Mouse (Mus musculus): ENCODE measurements at regions not wholly inside any gene's neighbourhood (a gene's known extent, or its start where the extent isn't known, plus 50 kb on each side); places are given as distances from the start of the nearest gene placed in this dataset.

DNA sequence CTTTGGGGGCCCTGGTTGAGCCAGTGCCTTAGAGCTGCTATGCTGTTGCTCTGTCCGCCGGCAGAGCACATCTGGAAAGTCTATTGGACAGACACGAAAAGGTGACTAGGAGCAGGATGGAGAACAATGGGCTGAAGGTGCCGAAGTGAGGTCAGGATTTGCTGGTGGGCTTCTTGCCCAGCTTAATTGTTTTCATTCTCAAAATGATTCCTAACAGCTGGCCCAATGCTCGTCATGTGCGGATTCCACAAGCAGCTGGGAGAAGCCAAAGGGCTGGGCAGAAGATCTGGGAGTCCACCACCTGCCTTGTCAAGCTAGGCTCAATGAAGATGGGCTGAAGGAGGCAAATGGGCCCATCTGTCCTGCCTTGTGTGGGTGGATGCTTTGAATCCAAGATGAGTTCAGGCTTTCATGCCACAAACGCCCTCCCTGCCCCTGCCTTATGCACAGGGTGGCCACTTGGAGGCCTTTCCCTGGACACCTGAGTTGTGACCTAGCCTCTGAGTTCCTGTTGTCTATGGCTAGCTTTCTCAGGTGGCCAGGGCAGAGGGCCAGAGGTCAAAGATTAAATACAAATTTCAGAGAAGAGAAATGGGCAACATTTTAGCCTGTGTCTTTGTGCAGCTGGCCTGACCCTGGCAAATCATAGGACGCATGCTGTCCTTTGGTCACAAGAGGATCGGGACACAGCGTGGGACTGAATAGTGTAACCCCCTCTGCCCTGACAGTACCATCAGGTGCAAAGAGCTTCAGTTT is 95.9 kb downstream of the Snx19 start:
- WGBS, result 79% methylated on average over 10 of the region's 10 CpGs
- no peak for ATAC-seq
- H3K9ac ChIP-seq (replicated peaks), result no peak overlapping the region

DNA sequence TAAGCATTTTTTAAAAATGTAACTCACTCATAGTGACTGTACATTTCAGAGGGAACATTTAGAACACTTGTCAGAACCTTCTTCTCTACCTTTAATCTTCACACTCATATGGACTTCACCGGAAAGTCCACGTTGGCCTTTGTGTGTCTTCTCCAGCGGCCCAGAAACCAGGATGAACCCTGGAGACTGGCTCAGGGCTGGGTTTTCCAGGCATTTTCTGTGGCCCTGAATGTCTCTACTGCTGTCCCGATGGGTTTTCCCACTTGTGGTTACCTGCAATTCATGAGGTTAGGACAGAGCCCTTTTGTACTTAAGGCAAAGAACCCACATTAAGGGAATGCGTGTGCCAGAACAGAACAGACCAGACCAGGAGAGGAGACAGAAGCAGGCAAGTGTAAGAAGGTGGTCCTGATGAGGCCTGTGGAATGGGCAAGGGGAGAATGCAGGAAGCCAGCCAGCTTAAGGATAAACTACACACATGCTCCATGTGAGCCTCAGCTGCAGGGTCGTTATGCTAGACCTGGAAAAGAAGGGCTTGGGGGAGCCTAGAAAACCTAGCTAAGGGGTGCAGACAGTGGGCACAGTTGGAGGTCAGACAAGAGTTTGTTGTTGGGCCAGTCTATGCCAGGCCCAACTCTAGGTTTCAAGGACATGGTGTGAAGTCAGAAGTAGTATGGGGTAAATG is 94.8 kb downstream of the Snx19 start:
- Histone ChIP-seq H3K36me3 (no peaks in the 10 kb centered on the region), H3K27me3 (no peaks in the 10 kb centered on the region), H3K4me1 (replicated peaks) (peaks cover 7% of the 10 kb centered on the region; the same call in 1 of the 2 replicates), H3K4me2 (replicated peaks) (no peak overlapping the region), H3K4me3 (replicated peaks) (no peak overlapping the region), H3K27ac (no peak overlapping the region), H3K9me3 (no peaks in the 10 kb centered on the region), H3K9ac (replicated peaks) (no peak overlapping the region)
- WGBS, result 91% methylated on average over 6 of the region's 6 CpGs
- no peak for ATAC-seq

More for the DNA sequence above, 95.9 kb downstream of the Snx19 start:
- H3K9me3 ChIP-seq, result no peaks in the 10 kb centered on the region
- no peaks in the 10 kb centered on the region for H3K27me3 ChIP-seq
- no peak overlapping the region for H3K27ac ChIP-seq
- no peaks in the 10 kb centered on the region for H3K36me3 ChIP-seq
- H3K4me1 ChIP-seq (replicated peaks), result peaks cover 7% of the 10 kb centered on the region; the same call in 1 of the 2 replicates
- H3K4me3 ChIP-seq (replicated peaks), result no peak overlapping the region
- H3K4me2 ChIP-seq (replicated peaks), result no peak overlapping the region

DNA sequence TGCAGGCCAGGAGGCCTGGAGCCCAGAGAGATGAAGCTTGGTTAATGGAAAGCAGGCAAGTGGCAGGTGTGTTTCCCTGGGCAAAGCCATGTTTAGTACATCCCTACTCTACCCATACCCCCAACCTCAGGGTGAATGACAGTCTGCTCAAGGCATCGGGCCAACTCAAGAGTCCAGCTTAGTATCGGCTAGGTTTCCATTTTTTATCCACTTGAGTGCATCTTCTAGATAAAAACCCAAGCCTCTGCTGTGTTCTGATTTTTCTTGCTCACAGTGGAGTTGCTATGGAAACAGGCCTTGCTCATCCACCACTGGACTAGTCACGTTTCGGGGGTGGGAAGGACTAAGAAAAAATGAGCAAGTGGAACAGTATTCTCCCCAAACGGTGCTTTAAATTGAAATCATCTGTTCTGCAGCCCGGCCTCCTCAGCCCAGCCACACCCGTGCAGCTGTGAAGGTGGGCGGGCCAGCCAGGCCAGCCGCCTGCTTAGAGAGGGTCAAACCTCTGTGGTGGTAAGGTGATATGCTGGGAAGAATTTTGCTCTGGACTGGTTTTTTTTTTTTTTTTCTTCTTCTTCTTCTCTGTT is 94.0 kb downstream of the Snx19 start:
- peak; percentile 81 for ATAC-seq
- Histone ChIP-seq H3K4me2 (replicated peaks) (no peak overlapping the region), H3K27ac (peak overlapping the region; percentile 76), H3K27me3 (no peaks in the 10 kb centered on the region), H3K9me3 (no peaks in the 10 kb centered on the region), H3K4me1 (replicated peaks) (peaks cover 7% of the 10 kb centered on the region; the same call in 1 of the 2 replicates), H3K4me3 (replicated peaks) (no peak overlapping the region), H3K36me3 (no peaks in the 10 kb centered on the region), H3K9ac (replicated peaks) (no peak overlapping the region)
- WGBS, result 36% methylated on average over 9 of the region's 9 CpGs

DNA sequence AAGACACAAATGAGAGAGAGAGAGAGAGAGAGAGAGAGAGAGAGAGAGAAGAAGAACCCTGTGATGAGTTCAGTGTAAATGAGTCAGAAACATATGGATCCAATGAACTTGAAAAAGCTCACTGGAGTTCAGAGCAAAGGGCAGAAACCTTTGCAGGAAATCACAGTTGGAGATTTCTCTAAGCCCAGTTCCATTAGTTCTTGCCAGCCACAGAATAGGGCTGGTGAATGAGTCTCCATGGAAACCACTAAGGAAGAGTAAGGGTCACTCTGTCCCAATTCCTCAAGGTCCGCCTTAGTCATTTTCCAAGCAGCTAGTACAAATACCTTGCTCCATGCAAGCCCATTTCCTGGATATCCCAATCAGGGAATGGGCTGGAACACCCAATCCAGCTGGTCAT is 93.2 kb downstream of the Snx19 start:
- no peak overlapping the region for H3K27ac ChIP-seq
- no peak for ATAC-seq
- peaks cover 7% of the 10 kb centered on the region; the same call in 1 of the 2 replicates for H3K4me1 ChIP-seq (replicated peaks)
- no peak overlapping the region for H3K9ac ChIP-seq (replicated peaks)
- WGBS, result 43% methylated on average over 1 of the region's 1 CpGs
- H3K36me3 ChIP-seq, result no peaks in the 10 kb centered on the region
- no peaks in the 10 kb centered on the region for H3K27me3 ChIP-seq
- H3K9me3 ChIP-seq, result 0 out of 2 replicates have a peak, but pooled peaks cover 2% of the 10 kb centered on the region
- no peak overlapping the region for H3K4me3 ChIP-seq (replicated peaks)
- H3K4me2 ChIP-seq (replicated peaks), result no peak overlapping the region

DNA sequence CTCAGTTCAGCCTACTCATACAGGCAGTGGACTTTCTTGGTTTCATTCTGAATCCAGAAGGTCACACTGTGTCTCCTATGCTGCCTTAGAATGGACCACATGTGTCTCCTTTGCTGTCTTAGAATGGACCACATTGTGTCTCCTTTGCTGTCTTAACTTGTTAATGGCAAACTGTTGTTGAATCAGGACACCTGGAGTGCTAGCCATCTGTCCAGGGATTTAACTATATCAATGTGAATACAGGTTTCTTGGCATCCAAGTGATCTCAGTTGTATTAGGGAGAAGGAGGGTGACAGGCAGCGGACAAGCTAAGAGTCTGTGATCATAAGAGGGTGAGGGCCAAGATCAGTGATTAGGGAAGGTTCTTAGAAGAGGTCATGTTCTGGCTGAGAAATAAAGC is 92.3 kb downstream of the Snx19 start:
- H3K9ac ChIP-seq (replicated peaks), result no peak overlapping the region
- H3K4me2 ChIP-seq (replicated peaks), result no peak overlapping the region
- 85% methylated on average over 1 of the region's 1 CpGs for WGBS
- ATAC-seq, result no peak
- no peaks in the 10 kb centered on the region for H3K36me3 ChIP-seq
- no peak overlapping the region for H3K27ac ChIP-seq
- peaks cover 7% of the 10 kb centered on the region; the same call in 1 of the 2 replicates for H3K4me1 ChIP-seq (replicated peaks)
- no peaks in the 10 kb centered on the region for H3K27me3 ChIP-seq
- no peak overlapping the region for H3K4me3 ChIP-seq (replicated peaks)
- 0 out of 2 replicates have a peak, but pooled peaks cover 2% of the 10 kb centered on the region for H3K9me3 ChIP-seq

Measured in midbrain, embryonic 13.5 days (tissue).